Mouse (Mus musculus) embryonic facial prominence, embryonic 10.5 days (tissue): ENCODE data around the gene Itsn1. TPM values are rescaled to one million over a fixed set of nuclear protein-coding genes. Genes with fewer than 3 reads are reported as not detected.

Source experiments
- DNase-seq: peaks from one replicate; pipeline ENCODE4 v3.0.0-alpha.2; 2017; ENCODE audit warnings: low spot score
- H3K27ac ChIP-seq: fragments of 300-500 bp; sonication (generic); replicated peaks from 2 replicates; pipeline ENCODE4 v1.5.1; 2016; ENCODE audit warnings: mild to moderate bottlenecking
- H3K27me3 ChIP-seq: fragments of 300-500 bp; sonication (generic); replicated peaks from 2 replicates; pipeline ENCODE4 v1.6.1; 2016; ENCODE audit warnings: low read depth, mild to moderate bottlenecking; ENCODE audit not compliant: poor library complexity, severe bottlenecking
- H3K36me3 ChIP-seq: fragments of 300-500 bp; sonication (generic); replicated peaks from 2 replicates; pipeline ENCODE4 v1.6.1; 2016; ENCODE audit warnings: mild to moderate bottlenecking, moderate library complexity
- H3K4me1 ChIP-seq: fragments of 300-500 bp; sonication (generic); 2 replicates; pipeline ENCODE4 v1.6.1; 2016
- H3K4me3 ChIP-seq: fragments of 300-500 bp; sonication (generic); 2 replicates; pipeline ENCODE4 v1.5.1; 2016; ENCODE audit warnings: mild to moderate bottlenecking, moderate library complexity
- H3K9me3 ChIP-seq: fragments of 300-500 bp; sonication (generic); 2 replicates; pipeline ENCODE4 v1.6.1; 2016; ENCODE audit warnings: mild to moderate bottlenecking
- WGBS: fragments of 180-500 bp; shearing (Covaris S2); methylation state at CpG from one replicate; pipeline ENCODE4 v1.1.7; 2016; 5-methylcytosine and 5-hydroxymethylcytosine counted together
- microRNA-seq: library from miRNA; unstranded; fragments of <30 nt; microRNA quantifications from one replicate; pipeline ENCODE4, GENCODE M21; 2017
- polyA plus RNA-seq: library from polyadenylated mRNA; unstranded; fragments of >200 nt; fragmentation: Nextera tagmentation; extraction: Ambion mirVana; gene quantifications from 2 replicates; pipeline ENCODE4 v1.2.1, GENCODE M21; 2016

Gene Itsn1
- polyA plus RNA-seq, 1 experiment from 2014 or later = 40.1 TPM

- no peak for DNase-seq
- 63% methylated on average over 10 of the region's 10 CpGs for WGBS
- peaks cover 13% of the 10 kb centered on the region; the same call in 1 of the 2 replicates for H3K4me1 ChIP-seq
- no peaks in the 10 kb centered on the region for H3K36me3 ChIP-seq
- no peaks in the 10 kb centered on the region for H3K9me3 ChIP-seq
- no peak overlapping the region for H3K27ac ChIP-seq
- 0 out of 2 replicates have a peak, but pooled peaks cover 4% of the 10 kb centered on the region for H3K27me3 ChIP-seq
- no peak overlapping the region for H3K4me3 ChIP-seq
Observed at GRCm38 (mm10) chr16:91969516-91970031, 240.5 kb downstream of the Itsn1 start.

Small RNA genes lying within 50 kb of the gene (microRNA-seq; reads per million reads assigned to microRNA genes)
- gene Gm27773 = not detected

Other genes with a start within 250 kb of the Itsn1 start
- gene Ifnar1, start 244.0 kb upstream of the Itsn1 start, polyA plus RNA-seq = 56.9 and 57.6 TPM in 2 replicates
- 29.9 and 32.7 TPM in 2 replicates for gene Ifngr2, start 182.2 kb upstream of the Itsn1 start, polyA plus RNA-seq
- 25.6 and 28.5 TPM in 2 replicates for gene Tmem50b, start 131.5 kb upstream of the Itsn1 start, polyA plus RNA-seq
- gene Dnajc28, start 110.3 kb upstream of the Itsn1 start, polyA plus RNA-seq = 4.2 and 4.6 TPM in 2 replicates
- gene Gart, start 82.3 kb upstream of the Itsn1 start, polyA plus RNA-seq = 168 and 185 TPM in 2 replicates
- 112 and 119 TPM in 2 replicates for gene Son, start 81.8 kb upstream of the Itsn1 start, polyA plus RNA-seq
- gene Donson, start 40.5 kb upstream of the Itsn1 start, polyA plus RNA-seq = 31.9 and 37.5 TPM in 2 replicates
- 60.0 and 63.7 TPM in 2 replicates for gene Cryzl1, start 306 bp upstream of the Itsn1 start, polyA plus RNA-seq